Mouse (Mus musculus): ENCODE measurements around the gene Pde7b. TPM values are rescaled to one million over a fixed set of nuclear protein-coding genes. Genes with fewer than 3 reads are reported as not detected.

The Pde7b gene
- polyA plus RNA-seq, 1 experiment = not detected

GRCm38 (mm10) chr10:20630122-20630521, 94.8 kb downstream of the Pde7b start:
- no peak for TF ChIP-seq GATA1 (IDR thresholded peaks at IDR 0.05; ENCODE audit: low read length)

- TF ChIP-seq GATA1 (IDR thresholded peaks at IDR 0.05; ENCODE audit: low read length) = no peak
These were observed 99.0 kb downstream of the Pde7b start for GRCm38 (mm10) chr10:20625702-20626375.

GRCm38 (mm10) chr10:20621661-20622454, 103.0 kb downstream of the Pde7b start:
- no peak for TF ChIP-seq GATA1 (IDR thresholded peaks at IDR 0.05; ENCODE audit: low read length)

GRCm38 (mm10) chr10:20606007-20606406, 118.9 kb downstream of the Pde7b start:
- TF ChIP-seq GATA1 (IDR thresholded peaks at IDR 0.05; ENCODE audit: low read length) = no peak

- TF ChIP-seq GATA1 (IDR thresholded peaks at IDR 0.05; ENCODE audit: low read length) = no peak
These were observed 129.6 kb downstream of the Pde7b start for GRCm38 (mm10) chr10:20595107-20595810.

GRCm38 (mm10) chr10:20594015-20594414, 130.9 kb downstream of the Pde7b start:
- no peak for TF ChIP-seq GATA1 (IDR thresholded peaks at IDR 0.05; ENCODE audit: low read length)

- TF ChIP-seq GATA1 (IDR thresholded peaks at IDR 0.05; ENCODE audit: low read length) = no peak
These were observed 134.8 kb downstream of the Pde7b start for GRCm38 (mm10) chr10:20590100-20590499.

GRCm38 (mm10) chr10:20585959-20586358, 138.9 kb downstream of the Pde7b start:
- TF ChIP-seq GATA1 (IDR thresholded peaks at IDR 0.05; ENCODE audit: low read length) = no peak

- TF ChIP-seq GATA1 (IDR thresholded peaks at IDR 0.05; ENCODE audit: low read length) = no peak
These were observed 149.9 kb downstream of the Pde7b start for GRCm38 (mm10) chr10:20575002-20575401.

GRCm38 (mm10) chr10:20574414-20574813, 150.5 kb downstream of the Pde7b start:
- TF ChIP-seq GATA1 (IDR thresholded peaks at IDR 0.05; ENCODE audit: low read length) = no peak

GRCm38 (mm10) chr10:20571521-20571920, 153.4 kb downstream of the Pde7b start:
- no peak for TF ChIP-seq GATA1 (IDR thresholded peaks at IDR 0.05; ENCODE audit: low read length)

- TF ChIP-seq GATA1 (IDR thresholded peaks at IDR 0.05; ENCODE audit: low read length) = no peak
These were observed 156.2 kb downstream of the Pde7b start for GRCm38 (mm10) chr10:20568630-20569029.

GRCm38 (mm10) chr10:20567684-20568236, 157.1 kb downstream of the Pde7b start:
- TF ChIP-seq GATA1 (IDR thresholded peaks at IDR 0.05; ENCODE audit: low read length) = no peak

GRCm38 (mm10) chr10:20556477-20556876, 168.4 kb downstream of the Pde7b start:
- no peak for TF ChIP-seq GATA1 (IDR thresholded peaks at IDR 0.05; ENCODE audit: low read length)

GRCm38 (mm10) chr10:20551341-20551740, 173.5 kb downstream of the Pde7b start:
- TF ChIP-seq GATA1 (IDR thresholded peaks at IDR 0.05; ENCODE audit: low read length) = no peak

GRCm38 (mm10) chr10:20550771-20551170, 174.1 kb downstream of the Pde7b start:
- TF ChIP-seq GATA1 (IDR thresholded peaks at IDR 0.05; ENCODE audit: low read length) = no peak
